Mouse (Mus musculus) neural tube, embryonic 12.5 days (tissue): ENCODE measurements at regions not wholly inside any gene's neighbourhood (a gene's known extent, or its start where the extent isn't known, plus 50 kb on each side); places are given as distances from the start of the nearest gene placed in this dataset.

Experiments
- ATAC-seq: fragments of 200-750 bp; cut with Nextera tagmentation; 2 replicates; pipeline ENCODE4 v1.8.0; 2017; ENCODE audit warnings: low read depth, mild to moderate bottlenecking, moderate TSS enrichment, moderate library complexity; ENCODE audit not compliant: low FRiP score
- H3K27ac ChIP-seq: fragments of 300-500 bp; sonication (generic); 2 replicates; pipeline ENCODE4 v1.5.1; 2016
- H3K27me3 ChIP-seq: fragments of 300-500 bp; sonication (generic); replicated peaks from 2 replicates; pipeline ENCODE4 v1.6.1; 2016; ENCODE audit warnings: mild to moderate bottlenecking
- H3K36me3 ChIP-seq: fragments of 300-500 bp; sonication (generic); 2 replicates; pipeline ENCODE4 v1.6.1; 2016; ENCODE audit warnings: mild to moderate bottlenecking
- H3K4me1 ChIP-seq: fragments of 300-500 bp; sonication (generic); 2 replicates; pipeline ENCODE4 v1.6.1; 2016
- H3K4me2 ChIP-seq: fragments of 300-500 bp; sonication (generic); replicated peaks from 2 replicates; pipeline ENCODE4 v1.6.1; 2016; ENCODE audit warnings: mild to moderate bottlenecking
- H3K4me3 ChIP-seq: fragments of 300-500 bp; sonication (generic); 2 replicates; pipeline ENCODE4 v1.5.1; 2016
- H3K9ac ChIP-seq: fragments of 300-500 bp; sonication (generic); 2 replicates; pipeline ENCODE4 v1.6.1; 2016; ENCODE audit warnings: mild to moderate bottlenecking
- H3K9me3 ChIP-seq: fragments of 300-500 bp; sonication (generic); 2 replicates; pipeline ENCODE4 v1.6.1; 2016; ENCODE audit warnings: mild to moderate bottlenecking
- WGBS: fragments of 180-500 bp; shearing (Covaris S2); methylation state at CpG from one replicate; pipeline ENCODE4 v1.1.7; 2016; 5-methylcytosine and 5-hydroxymethylcytosine counted together

GRCm38 (mm10) chr14:106550150-106550549, 444.2 kb downstream of the Trim52 start:
- Histone ChIP-seq H3K36me3 (no peaks in the 10 kb centered on the region), H3K4me2 (no peak overlapping the region), H3K27me3 (no peaks in the 10 kb centered on the region), H3K4me3 (no peak overlapping the region), H3K9ac (no peak overlapping the region), H3K4me1 (no peaks in the 10 kb centered on the region), H3K9me3 (no peaks in the 10 kb centered on the region), H3K27ac (no peak overlapping the region)
- WGBS, result 29% methylated on average over 1 of the region's 1 CpGs
- ATAC-seq, result peak; percentile 53; the same call in 1 of the 2 replicates

GRCm38 (mm10) chr14:106579281-106579680, 473.3 kb downstream of the Trim52 start:
- H3K9me3 ChIP-seq, result no peaks in the 10 kb centered on the region
- no peaks in the 10 kb centered on the region for H3K4me1 ChIP-seq
- H3K9ac ChIP-seq, result no peak overlapping the region
- H3K4me3 ChIP-seq, result no peak overlapping the region
- H3K4me2 ChIP-seq, result no peak overlapping the region
- 84% methylated on average over 2 of the region's 2 CpGs for WGBS
- no peak overlapping the region for H3K27ac ChIP-seq
- H3K36me3 ChIP-seq, result no peaks in the 10 kb centered on the region
- no peak for ATAC-seq
- no peaks in the 10 kb centered on the region for H3K27me3 ChIP-seq

GRCm38 (mm10) chr14:106581886-106582285, 475.9 kb downstream of the Trim52 start:
- Histone ChIP-seq H3K27me3 (no peaks in the 10 kb centered on the region), H3K4me3 (no peak overlapping the region), H3K36me3 (no peaks in the 10 kb centered on the region), H3K27ac (no peak overlapping the region), H3K4me1 (no peaks in the 10 kb centered on the region), H3K4me2 (no peak overlapping the region), H3K9ac (no peak overlapping the region), H3K9me3 (no peaks in the 10 kb centered on the region)
- ATAC-seq, result no peak
- 82% methylated on average over 6 of the region's 6 CpGs for whole genome bisulfite sequencing

- no peaks in the 10 kb centered on the region for H3K36me3 ChIP-seq
- ATAC-seq, result no peak
- H3K4me3 ChIP-seq, result no peak overlapping the region
- no peaks in the 10 kb centered on the region for H3K27me3 ChIP-seq
- WGBS, result 90% methylated on average over 9 of the region's 9 CpGs
- H3K27ac ChIP-seq, result no peak overlapping the region
- H3K9me3 ChIP-seq, result no peaks in the 10 kb centered on the region
- H3K9ac ChIP-seq, result no peak overlapping the region
- H3K4me1 ChIP-seq, result no peaks in the 10 kb centered on the region
- H3K4me2 ChIP-seq, result no peak overlapping the region
Measured at GRCm38 (mm10) chr14:106593352-106593751, 487.4 kb downstream of the Trim52 start.

GRCm38 (mm10) chr14:106593980-106594379, 488.0 kb downstream of the Trim52 start:
- no peak overlapping the region for H3K27ac ChIP-seq
- no peaks in the 10 kb centered on the region for H3K4me1 ChIP-seq
- H3K4me3 ChIP-seq, result no peak overlapping the region
- no peaks in the 10 kb centered on the region for H3K27me3 ChIP-seq
- no peak overlapping the region for H3K9ac ChIP-seq
- WGBS, result 83% methylated on average over 3 of the region's 3 CpGs
- no peak for ATAC-seq
- no peak overlapping the region for H3K4me2 ChIP-seq
- H3K36me3 ChIP-seq, result no peaks in the 10 kb centered on the region
- H3K9me3 ChIP-seq, result no peaks in the 10 kb centered on the region

- Histone ChIP-seq H3K27me3 (no peaks in the 10 kb centered on the region), H3K27ac (no peak overlapping the region), H3K4me3 (no peak overlapping the region), H3K4me1 (no peaks in the 10 kb centered on the region), H3K36me3 (no peaks in the 10 kb centered on the region), H3K9ac (no peak overlapping the region), H3K4me2 (no peak overlapping the region), H3K9me3 (no peaks in the 10 kb centered on the region)
- WGBS, result 20% methylated on average over 3 of the region's 3 CpGs
- ATAC-seq, result no peak; the same call in 1 of the 2 replicates
Measured at GRCm38 (mm10) chr14:106607041-106607440, 501.0 kb downstream of the Trim52 start.

- no peak overlapping the region for H3K27ac ChIP-seq
- no peak for ATAC-seq
- H3K9ac ChIP-seq, result no peak overlapping the region
- H3K9me3 ChIP-seq, result no peaks in the 10 kb centered on the region
- H3K4me1 ChIP-seq, result no peaks in the 10 kb centered on the region
- 22% methylated on average over 7 of the region's 7 CpGs for WGBS
- H3K36me3 ChIP-seq, result no peaks in the 10 kb centered on the region
- H3K4me3 ChIP-seq, result no peak overlapping the region
- no peaks in the 10 kb centered on the region for H3K27me3 ChIP-seq
- no peak overlapping the region for H3K4me2 ChIP-seq
Measured at GRCm38 (mm10) chr14:106608341-106608927, 502.4 kb downstream of the Trim52 start.
